Mouse (Mus musculus): Measurements from ENCODE around the gene Sema4c.

GRCm38 (mm10) chr1:36571627-36572026 lies 13.5 kb upstream of the Sema4c start:
- TF ChIP-seq CTCF (IDR thresholded peaks at IDR 0.05; ENCODE audit: low read depth), result no peak
- TF ChIP-seq EP300 (IDR thresholded peaks at IDR 0.05; ENCODE audit: low read depth), result peak; percentile 63

Measured in liver, postnatal 0 days (tissue).